Mouse (Mus musculus) E14TG2a.4 (cell line): ENCODE measurements at regions not wholly inside any gene's neighbourhood (a gene's known extent, or its start where the extent isn't known, plus 50 kb on each side); places are given as distances from the start of the nearest gene placed in this dataset.

ENCODE experiments used
- CTCF ChIP-seq: conservative IDR thresholded peaks from 2 replicates; pipeline ENCODE4 v1.5.1; 2014; ENCODE audit warnings: low read length
- NANOG ChIP-seq: IDR thresholded peaks from 2 replicates; pipeline ENCODE4 v1.6.1; 2014; ENCODE audit warnings: borderline replicate concordance, low read length, mixed read lengths

GRCm38 (mm10) chr13:47398976-47399375 lies 276.5 kb downstream of the Rnf144b start:
- TF ChIP-seq CTCF = no peak
- no peak for TF ChIP-seq NANOG
